Mouse (Mus musculus): ENCODE measurements around the gene Dvl1.

DNA sequence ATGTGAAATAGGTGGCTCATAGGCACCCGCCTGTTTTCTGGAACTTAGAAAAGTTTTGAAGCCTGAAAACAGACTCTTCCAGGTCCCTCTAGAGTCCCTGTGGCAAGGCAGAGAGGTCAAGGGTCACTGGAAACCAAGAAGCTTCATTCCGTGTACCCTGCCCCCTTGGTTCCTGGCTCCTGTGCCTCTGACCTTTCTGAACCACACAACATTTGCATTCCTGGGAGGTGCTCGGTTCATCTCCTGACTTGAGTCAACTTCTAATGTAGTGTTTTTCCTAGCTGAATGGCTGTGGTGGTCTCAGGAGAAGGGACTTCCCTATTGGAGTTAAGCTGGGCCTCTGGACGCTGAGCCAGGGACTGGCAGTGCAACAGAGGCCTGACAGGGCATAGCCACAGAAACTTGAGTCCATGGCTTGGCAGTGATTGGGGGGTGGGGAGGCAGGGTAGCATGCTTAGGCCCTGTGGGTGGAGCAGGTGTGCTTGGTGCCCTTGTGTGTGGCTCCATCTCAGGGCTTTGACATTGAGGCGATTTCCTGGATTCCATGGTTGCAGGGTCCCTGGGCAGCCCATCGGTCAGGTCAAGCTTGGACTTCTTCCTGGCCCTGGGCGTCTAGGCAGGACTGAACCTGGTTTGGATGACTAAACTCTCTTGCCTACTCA, 1.4 kb downstream of the Dvl1 start:
- no peak for TF ChIP-seq GATA1 (IDR thresholded peaks at IDR 0.05; ENCODE audit: low read length)
- no peak for TF ChIP-seq TAL1 (IDR thresholded peaks at IDR 0.05; ENCODE audit: low read length)

All from erythroblast, embryonic 14.5 days (primary cell).